Mouse (Mus musculus): Measurements from ENCODE around the gene Mark2. TPM values are rescaled to one million over a fixed set of nuclear protein-coding genes. Genes with fewer than 3 reads are reported as not detected.

Mark2 gene
- polyA plus RNA-seq, 1 experiment from 2014 or later = 32.6 TPM

- no peak for DNase-seq (ENCODE audit: low spot score)
- Histone ChIP-seq H3K4me2 (ENCODE audit: low read length) (peak overlapping the region; percentile 81), H3K27ac (ENCODE audit: low read depth, low read length) (no peak overlapping the region), H3K4me1 (ENCODE audit: control insufficient read depth, insufficient read depth, low read length) (peaks cover 23% of the 10 kb centered on the region), H3K9me3 (replicated peaks; ENCODE audit: control insufficient read depth, low read length) (no peaks in the 10 kb centered on the region), H3K9ac (ENCODE audit: low read length) (peak overlapping the region; percentile 97), H3K27me3 (replicated peaks; ENCODE audit: control insufficient read depth, insufficient read depth, low read length) (no peaks in the 10 kb centered on the region), H3K36me3 (ENCODE audit: control insufficient read depth, insufficient read depth, low read length) (0 out of 2 replicates have a peak, but pooled peaks cover 3% of the 10 kb centered on the region), H3K4me3 (ENCODE audit: low read depth, low read length) (0 out of 2 replicates have a peak overlapping the region, but pooled peaks have one; percentile 92)
- ATAC-seq = no peak
- WGBS = 70% methylated on average over 5 of the region's 5 CpGs
Measured at GRCm38 (mm10) chr19:7339026-7339425, 2.6 kb downstream of the Mark2 start.

- H3K9me3 ChIP-seq (replicated peaks; ENCODE audit: control insufficient read depth, low read length) = no peaks in the 10 kb centered on the region
- DNase-seq (ENCODE audit: low spot score) (no peak), ATAC-seq (no peak)
- 96% methylated on average over 2 of the region's 2 CpGs for WGBS
- H3K9ac ChIP-seq (ENCODE audit: low read length) = no peak overlapping the region
- no peak overlapping the region for H3K27ac ChIP-seq (ENCODE audit: low read depth, low read length)
- H3K4me1 ChIP-seq (ENCODE audit: control insufficient read depth, insufficient read depth, low read length) = peaks cover 23% of the 10 kb centered on the region
- no peaks in the 10 kb centered on the region for H3K27me3 ChIP-seq (replicated peaks; ENCODE audit: control insufficient read depth, insufficient read depth, low read length)
- no peak overlapping the region for H3K4me2 ChIP-seq (ENCODE audit: low read length)
- H3K36me3 ChIP-seq (ENCODE audit: control insufficient read depth, insufficient read depth, low read length) = 0 out of 2 replicates have a peak, but pooled peaks cover 5% of the 10 kb centered on the region
- H3K4me3 ChIP-seq (ENCODE audit: low read depth, low read length) = no peak overlapping the region
Measured at GRCm38 (mm10) chr19:7337781-7338342, 3.8 kb downstream of the Mark2 start.

GRCm38 (mm10) chr19:7335656-7336055 lies 6.0 kb downstream of the Mark2 start:
- Histone ChIP-seq H3K9ac (ENCODE audit: low read length) (no peak overlapping the region), H3K4me3 (ENCODE audit: low read depth, low read length) (no peak overlapping the region), H3K4me1 (ENCODE audit: control insufficient read depth, insufficient read depth, low read length) (peaks cover 20% of the 10 kb centered on the region), H3K27me3 (replicated peaks; ENCODE audit: control insufficient read depth, insufficient read depth, low read length) (no peaks in the 10 kb centered on the region), H3K36me3 (ENCODE audit: control insufficient read depth, insufficient read depth, low read length) (0 out of 2 replicates have a peak, but pooled peaks cover 5% of the 10 kb centered on the region), H3K9me3 (replicated peaks; ENCODE audit: control insufficient read depth, low read length) (no peaks in the 10 kb centered on the region), H3K4me2 (ENCODE audit: low read length) (no peak overlapping the region), H3K27ac (ENCODE audit: low read depth, low read length) (no peak overlapping the region)
- 91% methylated on average over 4 of the region's 4 CpGs for WGBS
- DNase-seq (ENCODE audit: low spot score) (no peak), ATAC-seq (no peak)

GRCm38 (mm10) chr19:7334049-7334448 lies 7.6 kb downstream of the Mark2 start:
- Histone ChIP-seq H3K9me3 (replicated peaks; ENCODE audit: control insufficient read depth, low read length) (no peaks in the 10 kb centered on the region), H3K27me3 (replicated peaks; ENCODE audit: control insufficient read depth, insufficient read depth, low read length) (no peaks in the 10 kb centered on the region), H3K4me3 (ENCODE audit: low read depth, low read length) (no peak overlapping the region), H3K4me1 (ENCODE audit: control insufficient read depth, insufficient read depth, low read length) (peaks cover 8% of the 10 kb centered on the region), H3K4me2 (ENCODE audit: low read length) (no peak overlapping the region), H3K9ac (ENCODE audit: low read length) (no peak overlapping the region), H3K36me3 (ENCODE audit: control insufficient read depth, insufficient read depth, low read length) (0 out of 2 replicates have a peak, but pooled peaks cover 5% of the 10 kb centered on the region), H3K27ac (ENCODE audit: low read depth, low read length) (no peak overlapping the region)
- no peak for DNase-seq (ENCODE audit: low spot score)
- ATAC-seq = no peak
- WGBS = 92% methylated on average over 2 of the region's 2 CpGs

GRCm38 (mm10) chr19:7321391-7321790 lies 20.3 kb downstream of the Mark2 start:
- 0 out of 2 replicates have a peak, but pooled peaks cover 2% of the 10 kb centered on the region for H3K4me1 ChIP-seq (ENCODE audit: control insufficient read depth, insufficient read depth, low read length)
- H3K27ac ChIP-seq (ENCODE audit: low read depth, low read length) = no peak overlapping the region
- no peak overlapping the region for H3K9ac ChIP-seq (ENCODE audit: low read length)
- H3K4me2 ChIP-seq (ENCODE audit: low read length) = no peak overlapping the region
- 0 out of 2 replicates have a peak, but pooled peaks cover under 1% of the 10 kb centered on the region for H3K36me3 ChIP-seq (ENCODE audit: control insufficient read depth, insufficient read depth, low read length)
- ATAC-seq = no peak
- no peaks in the 10 kb centered on the region for H3K9me3 ChIP-seq (replicated peaks; ENCODE audit: control insufficient read depth, low read length)
- no peaks in the 10 kb centered on the region for H3K27me3 ChIP-seq (replicated peaks; ENCODE audit: control insufficient read depth, insufficient read depth, low read length)
- DNase-seq (ENCODE audit: low spot score) = no peak
- no peak overlapping the region for H3K4me3 ChIP-seq (ENCODE audit: low read depth, low read length)
- WGBS = 47% methylated on average over 3 of the region's 3 CpGs

- H3K9ac ChIP-seq (ENCODE audit: low read length) = no peak overlapping the region
- ATAC-seq = no peak
- H3K9me3 ChIP-seq (replicated peaks; ENCODE audit: control insufficient read depth, low read length) = no peaks in the 10 kb centered on the region
- H3K4me3 ChIP-seq (ENCODE audit: low read depth, low read length) = no peak overlapping the region
- 0 out of 2 replicates have a peak, but pooled peaks cover 9% of the 10 kb centered on the region for H3K4me1 ChIP-seq (ENCODE audit: control insufficient read depth, insufficient read depth, low read length)
- H3K4me2 ChIP-seq (ENCODE audit: low read length) = no peak overlapping the region
- no peaks in the 10 kb centered on the region for H3K36me3 ChIP-seq (ENCODE audit: control insufficient read depth, insufficient read depth, low read length)
- H3K27me3 ChIP-seq (replicated peaks; ENCODE audit: control insufficient read depth, insufficient read depth, low read length) = no peaks in the 10 kb centered on the region
- H3K27ac ChIP-seq (ENCODE audit: low read depth, low read length) = no peak overlapping the region
- DNase-seq (ENCODE audit: low spot score) = no peak
- 73% methylated on average over 2 of the region's 2 CpGs for WGBS
Measured at GRCm38 (mm10) chr19:7320181-7320580, 21.5 kb downstream of the Mark2 start.

GRCm38 (mm10) chr19:7317716-7318115 lies 23.9 kb downstream of the Mark2 start:
- no peak for ATAC-seq
- Histone ChIP-seq H3K4me1 (ENCODE audit: control insufficient read depth, insufficient read depth, low read length) (0 out of 2 replicates have a peak, but pooled peaks cover 9% of the 10 kb centered on the region), H3K27me3 (replicated peaks; ENCODE audit: control insufficient read depth, insufficient read depth, low read length) (no peaks in the 10 kb centered on the region), H3K36me3 (ENCODE audit: control insufficient read depth, insufficient read depth, low read length) (no peaks in the 10 kb centered on the region), H3K27ac (ENCODE audit: low read depth, low read length) (no peak overlapping the region), H3K9me3 (replicated peaks; ENCODE audit: control insufficient read depth, low read length) (no peaks in the 10 kb centered on the region), H3K9ac (ENCODE audit: low read length) (no peak overlapping the region), H3K4me3 (ENCODE audit: low read depth, low read length) (no peak overlapping the region), H3K4me2 (ENCODE audit: low read length) (no peak overlapping the region)
- DNase-seq (ENCODE audit: low spot score) = no peak
- 88% methylated on average over 4 of the region's 4 CpGs for WGBS

- Histone ChIP-seq H3K27me3 (replicated peaks; ENCODE audit: control insufficient read depth, insufficient read depth, low read length) (no peaks in the 10 kb centered on the region), H3K4me3 (ENCODE audit: low read depth, low read length) (no peak overlapping the region), H3K9ac (ENCODE audit: low read length) (no peak overlapping the region), H3K27ac (ENCODE audit: low read depth, low read length) (no peak overlapping the region), H3K4me1 (ENCODE audit: control insufficient read depth, insufficient read depth, low read length) (0 out of 2 replicates have a peak, but pooled peaks cover 9% of the 10 kb centered on the region), H3K9me3 (replicated peaks; ENCODE audit: control insufficient read depth, low read length) (no peaks in the 10 kb centered on the region), H3K4me2 (ENCODE audit: low read length) (no peak overlapping the region), H3K36me3 (ENCODE audit: control insufficient read depth, insufficient read depth, low read length) (no peaks in the 10 kb centered on the region)
- no peak for ATAC-seq
- 84% methylated on average over 4 of the region's 4 CpGs for WGBS
- no peak for DNase-seq (ENCODE audit: low spot score)
Measured at GRCm38 (mm10) chr19:7316822-7317221, 24.8 kb downstream of the Mark2 start.

- peaks cover 19% of the 10 kb centered on the region for H3K4me1 ChIP-seq (ENCODE audit: control insufficient read depth, insufficient read depth, low read length)
- DNase-seq (ENCODE audit: low spot score) (peak; percentile 29), ATAC-seq (no peak)
- H3K4me2 ChIP-seq (ENCODE audit: low read length) = no peak overlapping the region
- no peaks in the 10 kb centered on the region for H3K9me3 ChIP-seq (replicated peaks; ENCODE audit: control insufficient read depth, low read length)
- no peak overlapping the region for H3K27ac ChIP-seq (ENCODE audit: low read depth, low read length)
- 57% methylated on average over 4 of the region's 4 CpGs for WGBS
- no peaks in the 10 kb centered on the region for H3K27me3 ChIP-seq (replicated peaks; ENCODE audit: control insufficient read depth, insufficient read depth, low read length)
- no peak overlapping the region for H3K9ac ChIP-seq (ENCODE audit: low read length)
- H3K36me3 ChIP-seq (ENCODE audit: control insufficient read depth, insufficient read depth, low read length) = no peaks in the 10 kb centered on the region
- H3K4me3 ChIP-seq (ENCODE audit: low read depth, low read length) = no peak overlapping the region
Measured at GRCm38 (mm10) chr19:7315587-7315984, 26.1 kb downstream of the Mark2 start.
